Mouse (Mus musculus) kidney, postnatal 0 days (tissue): Measurements from ENCODE around the gene Angptl8. TPM values are rescaled to one million over a fixed set of nuclear protein-coding genes. Genes with fewer than 3 reads are reported as not detected.

Experiments used
- ATAC-seq: fragments of 200-750 bp; cut with Nextera tagmentation; replicated peaks from 2 replicates; pipeline ENCODE4 v1.8.0; 2017; ENCODE audit warnings: low read depth, moderate number of reproducible peaks, moderate TSS enrichment, moderate library complexity; ENCODE audit not compliant: low FRiP score
- DNase-seq: peaks from one replicate; pipeline ENCODE4 v3.0.0-alpha.2; 2016; ENCODE audit warnings: low spot score
- H3K27ac ChIP-seq: fragments of 300-500 bp; sonication (generic); 2 replicates; pipeline ENCODE4 v1.5.1; 2014; ENCODE audit warnings: mild to moderate bottlenecking
- H3K27me3 ChIP-seq: fragments of 300-500 bp; sonication (generic); 2 replicates; pipeline ENCODE4 v1.6.1; 2014; ENCODE audit warnings: low read length, mixed read lengths; ENCODE audit not compliant: insufficient read depth
- H3K36me3 ChIP-seq: fragments of 300-500 bp; sonication (generic); 2 replicates; pipeline ENCODE4 v1.6.1; 2014; ENCODE audit warnings: low read length, mixed read lengths; ENCODE audit not compliant: insufficient read depth
- H3K4me1 ChIP-seq: fragments of 300-500 bp; sonication (generic); replicated peaks from 2 replicates; pipeline ENCODE4 v1.6.1; 2014; ENCODE audit warnings: antibody characterized with exemption, low read length, mixed read lengths; ENCODE audit not compliant: insufficient read depth
- H3K4me2 ChIP-seq: fragments of 300-500 bp; sonication (generic); 2 replicates; pipeline ENCODE4 v1.6.1; 2014; ENCODE audit warnings: mild to moderate bottlenecking, low read length, moderate library complexity, mixed read lengths
- H3K4me3 ChIP-seq: fragments of 300-500 bp; sonication (generic); replicated peaks from 2 replicates; pipeline ENCODE4 v1.5.1; 2014; ENCODE audit warnings: low read depth, low read length
- H3K9ac ChIP-seq: fragments of 300-500 bp; sonication (generic); 2 replicates; pipeline ENCODE4 v1.6.1; 2014; ENCODE audit warnings: low read depth, low read length
- H3K9me3 ChIP-seq: fragments of 300-500 bp; sonication (generic); replicated peaks from 2 replicates; pipeline ENCODE4 v1.6.1; 2016; ENCODE audit warnings: low read length, inconsistent platforms, mixed read lengths
- CTCF ChIP-seq: IDR thresholded peaks from 2 replicates; pipeline ENCODE4 v1.5.1; 2016; ENCODE audit warnings: antibody characterized with exemption, low read depth, mild to moderate bottlenecking, moderate library complexity
- WGBS: fragments of 180-500 bp; shearing (Covaris S2); extraction: QIAGEN DNeasy Blood & Tissue Kit; methylation state at CpG from one replicate; pipeline ENCODE4 v1.1.7; 2014; 5-methylcytosine and 5-hydroxymethylcytosine counted together
- polyA plus RNA-seq: library from polyadenylated mRNA; unstranded; fragments of >200 nt; fragmentation: Nextera tagmentation; extraction: Ambion mirVana; gene quantifications from 2 replicates; pipeline ENCODE4 v1.2.1, GENCODE M21; 2015

The Angptl8 gene
- polyA plus RNA-seq, 1 experiment from 2014 or later, result 6.1 TPM

DNA sequence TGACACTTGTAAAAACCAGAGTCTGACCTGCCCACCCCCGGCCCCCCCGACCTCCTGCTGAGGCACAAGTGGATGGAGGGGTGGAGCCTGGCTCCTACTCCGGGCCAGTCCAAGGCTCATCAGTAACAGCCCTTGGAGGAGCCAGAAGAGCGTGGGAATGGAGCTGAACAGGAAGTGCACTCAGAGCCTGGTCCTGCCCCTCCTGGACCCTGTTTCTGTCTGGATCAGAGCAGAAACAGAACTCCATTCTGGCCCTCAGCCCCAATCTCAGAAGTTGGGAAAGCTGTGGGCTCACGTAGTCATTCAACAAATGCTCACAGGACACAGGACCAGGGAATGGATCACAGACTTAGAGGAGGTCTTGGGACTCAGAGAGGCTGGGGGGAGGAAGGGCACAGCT is 7.1 kb downstream of the Angptl8 start:
- no peak overlapping the region for H3K9ac ChIP-seq
- no peak for ATAC-seq
- WGBS, result 39% methylated on average over 5 of the region's 5 CpGs

DNA sequence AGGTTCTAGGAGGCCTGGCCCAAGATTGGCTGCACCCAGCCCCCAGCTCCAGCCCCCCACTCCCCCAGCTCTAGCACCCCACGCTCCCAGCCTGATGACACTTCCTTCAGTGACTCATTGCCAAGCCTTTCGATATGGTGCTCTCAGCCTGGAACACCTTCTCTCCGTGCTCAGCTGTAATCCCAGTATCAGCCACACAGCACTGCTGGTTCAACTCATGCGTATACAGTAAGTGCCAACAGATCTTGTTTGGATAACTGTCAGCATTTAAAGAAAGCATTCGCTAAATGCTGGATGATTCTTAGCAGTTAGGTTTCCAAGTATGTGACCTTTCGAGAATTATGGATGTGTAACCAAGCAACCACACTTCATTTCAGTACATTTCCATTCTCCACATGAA is 7.8 kb downstream of the Angptl8 start:
- Histone ChIP-seq H3K27ac (peak overlapping the region; percentile 69), H3K9ac (no peak overlapping the region), H3K9me3 (no peaks in the 10 kb centered on the region), H3K4me2 (no peak overlapping the region), H3K36me3 (peaks cover 36% of the 10 kb centered on the region; the same call in 1 of the 2 replicates), H3K4me3 (no peak overlapping the region), H3K27me3 (no peaks in the 10 kb centered on the region), H3K4me1 (peaks cover 19% of the 10 kb centered on the region; the same call in 1 of the 2 replicates)
- no peak for ATAC-seq
- 64% methylated on average over 6 of the region's 6 CpGs for WGBS
- DNase-seq, result peak; percentile 44
- TF ChIP-seq CTCF, result no peak; the same call in 1 of the 2 replicates

More for the DNA sequence above, 7.1 kb downstream of the Angptl8 start:
- H3K36me3 ChIP-seq, result peaks cover 41% of the 10 kb centered on the region
- TF ChIP-seq CTCF, result no peak
- H3K27ac ChIP-seq, result peak overlapping the region; percentile 69
- H3K4me1 ChIP-seq, result peaks cover 13% of the 10 kb centered on the region; the same call in 1 of the 2 replicates
- no peak overlapping the region for H3K4me2 ChIP-seq
- no peaks in the 10 kb centered on the region for H3K9me3 ChIP-seq
- H3K27me3 ChIP-seq, result no peaks in the 10 kb centered on the region
- peak; percentile 52 for DNase-seq
- H3K4me3 ChIP-seq, result no peak overlapping the region

DNA sequence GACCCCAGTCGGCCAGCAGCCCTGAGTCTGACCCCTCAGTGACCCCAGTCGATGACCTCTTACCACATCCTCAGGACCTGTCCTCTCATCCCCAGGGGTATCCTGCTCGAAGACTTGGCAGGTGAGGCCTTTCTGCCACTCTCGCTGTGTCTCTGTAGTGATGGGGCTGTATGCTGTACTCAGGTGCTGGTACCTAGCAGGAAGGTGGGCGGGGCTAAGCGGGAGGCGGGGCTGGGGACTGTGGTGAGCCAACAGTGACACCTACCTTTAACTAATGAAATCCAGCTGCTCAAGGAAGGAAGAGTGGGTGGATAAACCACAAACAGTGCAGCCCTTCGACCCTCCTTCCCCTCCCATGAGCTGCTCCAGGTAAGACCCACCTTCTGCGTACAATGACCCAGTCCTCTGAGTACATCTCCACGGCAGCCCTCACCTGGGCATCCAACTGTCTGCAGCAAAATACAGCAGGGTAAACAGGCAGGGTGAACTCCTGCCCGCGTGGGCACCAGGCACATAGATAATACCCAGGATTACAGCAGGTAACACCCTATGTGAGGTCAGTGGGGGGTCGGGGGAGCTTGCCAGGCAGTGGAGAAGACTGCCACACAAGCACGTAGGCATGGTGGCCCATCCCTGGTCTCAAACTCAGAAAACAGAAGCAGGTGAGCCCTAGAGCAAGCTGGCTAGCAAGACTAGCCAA is 10.2 kb downstream of the Angptl8 start:
- TF ChIP-seq CTCF, result peak; percentile 13; the same call in 1 of the 2 replicates
- peaks cover 31% of the 10 kb centered on the region; the same call in 1 of the 2 replicates for H3K4me1 ChIP-seq
- H3K4me3 ChIP-seq, result no peak overlapping the region
- no peak overlapping the region for H3K27ac ChIP-seq
- no peaks in the 10 kb centered on the region for H3K9me3 ChIP-seq
- no peak for DNase-seq
- H3K36me3 ChIP-seq, result peaks cover 20% of the 10 kb centered on the region; the same call in 1 of the 2 replicates
- H3K9ac ChIP-seq, result no peak overlapping the region
- no peak for ATAC-seq
- WGBS, result 46% methylated on average over 14 of the region's 14 CpGs
- H3K27me3 ChIP-seq, result no peaks in the 10 kb centered on the region
- H3K4me2 ChIP-seq, result no peak overlapping the region

DNA sequence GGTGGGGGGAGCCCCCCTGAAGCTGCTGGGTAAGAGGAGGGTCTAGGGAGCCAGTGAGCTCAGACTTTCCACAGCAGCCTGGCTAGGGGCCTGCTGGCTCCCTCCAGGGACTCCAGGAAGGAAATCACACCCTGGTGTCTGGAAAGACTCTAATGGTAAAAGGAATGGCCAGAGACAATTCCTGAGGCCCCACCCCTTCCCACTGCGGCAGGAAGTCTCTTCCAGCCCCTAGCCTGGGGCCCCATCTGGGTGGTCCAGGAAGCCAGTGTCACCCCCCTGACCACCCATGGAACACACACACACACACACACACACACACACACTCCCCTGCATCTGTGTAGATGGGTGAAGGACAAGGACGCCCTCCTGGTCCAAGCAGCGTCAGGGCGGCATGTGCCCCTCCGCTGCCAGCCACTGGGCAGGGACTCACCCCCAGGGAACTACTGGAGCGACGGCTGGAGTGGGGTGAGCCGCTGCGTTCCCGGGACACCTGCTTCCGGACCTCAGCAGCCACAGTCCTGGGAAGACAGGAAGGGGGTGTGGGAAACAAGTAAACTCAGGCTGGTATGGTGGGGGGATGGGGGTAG is 11.5 kb downstream of the Angptl8 start:
- TF ChIP-seq CTCF, result no peak
- 0 out of 2 replicates have a peak overlapping the region, but pooled peaks have one; percentile 19 for H3K9ac ChIP-seq
- H3K4me2 ChIP-seq, result peak overlapping the region; percentile 49
- H3K4me1 ChIP-seq, result peaks cover 35% of the 10 kb centered on the region; the same call in 1 of the 2 replicates
- H3K4me3 ChIP-seq, result peak overlapping the region; percentile 6; the same call in 1 of the 2 replicates
- H3K36me3 ChIP-seq, result 0 out of 2 replicates have a peak, but pooled peaks cover 15% of the 10 kb centered on the region
- 4% methylated on average over 11 of the region's 11 CpGs for WGBS
- ATAC-seq (peak; percentile 55), DNase-seq (peak; percentile 90)
- no peaks in the 10 kb centered on the region for H3K9me3 ChIP-seq
- peak overlapping the region; percentile 91 for H3K27ac ChIP-seq
- H3K27me3 ChIP-seq, result no peaks in the 10 kb centered on the region

DNA sequence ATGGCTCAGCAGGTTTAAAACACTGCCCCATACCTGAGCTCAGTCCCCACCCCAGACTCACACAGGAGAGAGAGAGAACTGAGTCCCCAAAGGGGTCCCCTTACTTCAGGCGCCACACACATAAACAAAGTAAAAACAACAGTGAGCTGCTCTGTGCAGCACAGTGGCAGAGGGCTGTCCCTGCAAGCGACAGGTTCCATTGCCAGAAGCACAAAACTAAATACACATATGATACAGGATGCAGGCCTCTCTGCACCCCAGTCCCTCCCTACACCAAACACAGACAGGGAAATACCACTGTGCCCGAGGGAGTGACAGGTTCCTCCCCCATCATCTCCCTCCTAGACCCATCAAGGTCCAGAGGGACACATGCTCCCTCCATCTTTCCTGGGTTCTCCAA is 12.1 kb downstream of the Angptl8 start:
- Histone ChIP-seq H3K4me3 (no peak overlapping the region), H3K27ac (peak overlapping the region; percentile 91), H3K9me3 (no peaks in the 10 kb centered on the region), H3K4me2 (peak overlapping the region; percentile 49), H3K27me3 (no peaks in the 10 kb centered on the region), H3K36me3 (0 out of 2 replicates have a peak, but pooled peaks cover 15% of the 10 kb centered on the region), H3K9ac (0 out of 2 replicates have a peak overlapping the region, but pooled peaks have one; percentile 19), H3K4me1 (peaks cover 35% of the 10 kb centered on the region; the same call in 1 of the 2 replicates)
- ATAC-seq (no peak), DNase-seq (no peak)
- no peak for TF ChIP-seq CTCF
- 8% methylated on average over 3 of the region's 3 CpGs for WGBS

DNA sequence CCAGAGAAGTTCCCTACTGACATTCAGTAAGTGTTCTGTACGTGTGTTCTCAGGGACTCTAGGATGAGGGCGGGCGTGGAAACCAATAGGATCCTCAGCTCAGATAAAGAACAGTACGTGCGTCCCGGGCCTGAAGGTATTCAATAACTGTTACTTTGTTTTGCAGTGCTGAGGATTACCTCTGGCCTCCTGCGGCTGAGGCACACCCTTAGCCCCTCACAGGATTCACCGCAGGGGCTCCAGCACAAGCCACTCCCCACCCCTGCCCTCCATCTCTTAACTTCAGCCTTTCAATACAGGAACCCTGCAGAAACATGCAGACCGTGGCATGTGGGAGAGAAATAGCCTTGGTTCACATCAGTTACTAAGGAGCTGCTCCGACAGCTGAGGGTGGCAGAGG is 12.6 kb downstream of the Angptl8 start:
- no peaks in the 10 kb centered on the region for H3K9me3 ChIP-seq
- no peak for TF ChIP-seq CTCF
- DNase-seq, result no peak
- H3K27me3 ChIP-seq, result no peaks in the 10 kb centered on the region
- H3K9ac ChIP-seq, result no peak overlapping the region
- H3K36me3 ChIP-seq, result 0 out of 2 replicates have a peak, but pooled peaks cover 15% of the 10 kb centered on the region
- WGBS, result 34% methylated on average over 10 of the region's 10 CpGs
- peaks cover 35% of the 10 kb centered on the region; the same call in 1 of the 2 replicates for H3K4me1 ChIP-seq
- no peak overlapping the region for H3K4me3 ChIP-seq
- ATAC-seq, result no peak
- H3K4me2 ChIP-seq, result peak overlapping the region; percentile 49; the same call in 1 of the 2 replicates
- peak overlapping the region; percentile 91 for H3K27ac ChIP-seq
